Mouse (Mus musculus) layer of hippocampus, adult 11-12 months (tissue): Measurements from ENCODE around the gene Bdh2.
A peak's percentile ranks its signal among the peaks of the same experiment; 100 is the strongest.

Source experiments
- DNase-seq: peaks from one replicate; pipeline ENCODE4 v3.0.0; 2022; ENCODE audit warnings: low spot score

Gene Bdh2

GRCm38 (mm10) chr3:135280669-135281415 is at the start of gene Bdh2:
Gene Bdh2, plus strand, starts transcription at chr3:135281221.
- DNase-seq, result peak; percentile 89

GRCm38 (mm10) chr3:135232058-135232457 is 49.0 kb upstream of the Bdh2 start:
- no peak for DNase-seq

GRCm38 (mm10) chr3:135232462-135232861 is 48.6 kb upstream of the Bdh2 start:
- no peak for DNase-seq

- no peak for DNase-seq
Measured at GRCm38 (mm10) chr3:135245733-135246132, 35.3 kb upstream of the Bdh2 start.

- no peak for DNase-seq
Measured at GRCm38 (mm10) chr3:135246828-135247227, 34.2 kb upstream of the Bdh2 start.

GRCm38 (mm10) chr3:135249104-135249503 is 31.9 kb upstream of the Bdh2 start:
- no peak for DNase-seq

- no peak for DNase-seq
Measured at GRCm38 (mm10) chr3:135251825-135252224, 29.2 kb upstream of the Bdh2 start.

GRCm38 (mm10) chr3:135254784-135255183 is 26.2 kb upstream of the Bdh2 start:
- no peak for DNase-seq

GRCm38 (mm10) chr3:135258919-135259318 is 22.1 kb upstream of the Bdh2 start:
- no peak for DNase-seq

- DNase-seq, result no peak
Measured at GRCm38 (mm10) chr3:135260233-135260632, 20.8 kb upstream of the Bdh2 start.

- no peak for DNase-seq
Measured at GRCm38 (mm10) chr3:135268616-135269015, 12.4 kb upstream of the Bdh2 start.

- no peak for DNase-seq
Measured at GRCm38 (mm10) chr3:135269391-135269990, 11.5 kb upstream of the Bdh2 start.

- DNase-seq, result no peak
Measured at GRCm38 (mm10) chr3:135272627-135273026, 8.4 kb upstream of the Bdh2 start.

- no peak for DNase-seq
Measured at GRCm38 (mm10) chr3:135273047-135273446, 8.0 kb upstream of the Bdh2 start.

GRCm38 (mm10) chr3:135280160-135280559 is 861 bp upstream of the Bdh2 start:
- peak; percentile 14 for DNase-seq

- no peak for DNase-seq
Measured at GRCm38 (mm10) chr3:135281701-135282100, 680 bp downstream of the Bdh2 start.

- no peak for DNase-seq
Measured at GRCm38 (mm10) chr3:135285256-135285655, 4.2 kb downstream of the Bdh2 start.

- DNase-seq, result no peak
Measured at GRCm38 (mm10) chr3:135285807-135286206, 4.8 kb downstream of the Bdh2 start.

GRCm38 (mm10) chr3:135288138-135288750 is 7.2 kb downstream of the Bdh2 start:
- DNase-seq, result no peak

GRCm38 (mm10) chr3:135289148-135289547 is 8.1 kb downstream of the Bdh2 start:
- DNase-seq, result no peak

- DNase-seq, result peak; percentile 44
Measured at GRCm38 (mm10) chr3:135290249-135290894, 9.4 kb downstream of the Bdh2 start.

GRCm38 (mm10) chr3:135293703-135294102 is 12.7 kb downstream of the Bdh2 start:
- DNase-seq, result peak; percentile 50

- DNase-seq, result no peak
Measured at GRCm38 (mm10) chr3:135295559-135295958, 14.5 kb downstream of the Bdh2 start.
